Mouse (Mus musculus): ENCODE results near the gene Wipi2. TPM values are rescaled to one million over a fixed set of nuclear protein-coding genes. Genes with fewer than 3 reads are reported as not detected.

Gene Wipi2
- total and polyA plus RNA-seq, 3 experiments = 38.6 to 74.7 (median 53.6) TPM

DNA sequence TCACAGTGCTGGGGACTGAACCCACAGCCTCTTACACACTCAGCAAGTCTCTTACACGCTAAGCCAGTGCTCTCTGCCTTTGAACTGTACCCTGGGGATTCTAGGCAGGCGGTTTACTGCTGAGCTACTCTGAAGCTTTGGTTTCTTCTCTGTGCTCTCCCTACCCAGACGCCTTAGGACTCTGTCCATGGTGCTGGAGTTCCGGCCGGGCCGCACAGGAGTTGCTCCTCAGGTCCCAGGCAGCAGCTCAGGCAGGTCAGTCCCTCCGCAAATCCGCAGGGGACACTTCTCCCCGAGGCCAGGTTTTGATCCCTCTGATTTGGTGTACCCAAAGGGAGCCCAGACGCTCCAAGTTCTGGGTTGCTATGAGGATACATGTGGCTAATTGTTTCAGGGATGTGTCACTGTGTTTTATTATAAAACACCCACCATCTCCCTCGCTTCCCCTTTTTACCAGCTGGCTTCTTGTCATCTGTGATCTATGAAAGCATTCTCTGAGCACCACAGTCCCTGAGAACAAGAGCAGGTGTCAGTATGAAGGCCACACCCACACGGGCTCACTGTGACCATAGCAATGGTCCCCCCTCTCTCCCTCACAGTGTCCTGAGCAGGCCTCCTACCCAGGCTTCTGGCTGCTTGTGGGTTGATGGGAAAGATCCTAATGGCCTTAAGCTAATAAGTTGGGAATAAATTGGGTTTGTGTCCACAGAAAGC, 67.3 kb downstream of the Wipi2 start:
- Histone ChIP-seq H3K9ac (ENCODE audit: control insufficient read depth, low read depth, low read length, poor library complexity, severe bottlenecking) (no peak overlapping the region), H3K9me3 (replicated peaks; ENCODE audit: insufficient read depth, low read length) (no peaks in the 10 kb centered on the region), H3K36me3 (ENCODE audit: control insufficient read depth in 1 of 2, insufficient read depth in 2 of 2, low read length in 2 of 2) (no peaks in the 10 kb centered on the region), H3K79me2 (ENCODE audit: control insufficient read depth, insufficient read depth, low read length, poor library complexity) (no peaks in the 10 kb centered on the region), H3K4me1 (ENCODE audit: control insufficient read depth in 1 of 2, insufficient read depth in 2 of 2, low read length in 2 of 2) (no peaks in the 10 kb centered on the region), H3K4me3 (ENCODE audit: control insufficient read depth in 1 of 2, insufficient read depth in 1 of 2, low read depth in 2 of 2, low read length in 2 of 2) (no peak overlapping the region), H3K27ac (ENCODE audit: control insufficient read depth, low read depth, low read length) (no peak overlapping the region), H3K27me3 (ENCODE audit: control insufficient read depth in 1 of 2, insufficient read depth in 2 of 2, low read length in 2 of 2) (peaks cover 0 to 2% of the 10 kb centered on the region in 2 experiments; a peak in 2 of 4 replicates)
- TF ChIP-seq SIN3A (IDR thresholded peaks at IDR 0.05; ENCODE audit: low read length) = 0 out of 2 replicates have a peak, but pooled peaks have one; percentile 31
- TF ChIP-seq ZMIZ1 (IDR thresholded peaks at IDR 0.05; ENCODE audit: low read depth, low read length) = no peak
- peak; percentile 62 for DNase-seq (ENCODE audit: low read depth, low spot score)

DNA sequence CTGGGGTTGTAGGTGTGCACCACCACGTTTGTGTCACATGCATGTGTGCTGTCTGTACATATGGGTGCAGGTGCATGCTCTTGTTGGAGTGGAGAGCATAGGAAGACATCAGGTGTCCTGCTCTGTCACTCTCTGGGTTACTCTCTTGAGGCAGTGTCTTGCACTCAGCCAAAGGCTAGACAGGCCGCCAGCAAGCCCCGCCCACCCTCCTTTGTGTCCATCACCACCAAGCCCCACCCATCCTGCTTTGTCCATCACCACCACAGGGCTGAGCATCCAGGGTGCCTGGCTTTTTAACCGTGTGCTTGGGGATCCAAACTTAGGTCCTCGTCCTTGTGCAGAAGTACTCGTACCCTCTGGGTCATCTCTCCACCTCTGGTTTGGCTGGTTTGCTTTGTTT, 68.8 kb downstream of the Wipi2 start:
- no peaks in the 10 kb centered on the region; a peak in 1 of 4 replicates for H3K27me3 ChIP-seq (ENCODE audit: control insufficient read depth in 1 of 2, insufficient read depth in 2 of 2, low read length in 2 of 2)
- no peaks in the 10 kb centered on the region for H3K79me2 ChIP-seq (ENCODE audit: control insufficient read depth, insufficient read depth, low read length, poor library complexity)
- H3K36me3 ChIP-seq (ENCODE audit: control insufficient read depth in 1 of 2, insufficient read depth in 2 of 2, low read length in 2 of 2) = no peaks in the 10 kb centered on the region
- TF ChIP-seq POLR2AphosphoS2 (IDR thresholded peaks at IDR 0.05; ENCODE audit: low read length) (no peak), SIN3A (IDR thresholded peaks at IDR 0.05; ENCODE audit: low read length) (no peak), MXI1 (IDR thresholded peaks at IDR 0.05; ENCODE audit: low read depth, low read length) (no peak), KAT2A (conservative IDR thresholded peaks at IDR 0.05; ENCODE audit: low read depth, low read length) (no peak), TAL1 (IDR thresholded peaks at IDR 0.05; ENCODE audit: low read length) (no peak), UBTF (IDR thresholded peaks at IDR 0.05; ENCODE audit: borderline replicate concordance, insufficient read depth, low read depth, low read length) (no peak), MAFK (IDR thresholded peaks at IDR 0.05; ENCODE audit: borderline replicate concordance, low read depth, low read length) (no peak), MYC (IDR thresholded peaks at IDR 0.05; ENCODE audit: low read depth, low read length) (no peak), CHD1 (IDR thresholded peaks at IDR 0.05; ENCODE audit: low read depth, low read length) (no peak), MYB (IDR thresholded peaks at IDR 0.05; ENCODE audit: low read depth, low read length) (no peak), ETS1 (IDR thresholded peaks at IDR 0.05; ENCODE audit: low read depth, low read length) (no peak), TBP (IDR thresholded peaks at IDR 0.05; ENCODE audit: low read depth, low read length) (no peak), ZNF384 (IDR thresholded peaks at IDR 0.05; ENCODE audit: low read depth, low read length) (no peak), NELFE (IDR thresholded peaks at IDR 0.05; ENCODE audit: low read depth, low read length) (no peak), CHD2 (IDR thresholded peaks at IDR 0.05; ENCODE audit: low read length) (no peak), HCFC1 (IDR thresholded peaks at IDR 0.05; ENCODE audit: low read depth, low read length) (no peak), TCF12 (IDR thresholded peaks at IDR 0.05; ENCODE audit: low read depth, low read length) (no peak), MAZ (IDR thresholded peaks at IDR 0.05; ENCODE audit: low read depth, low read length) (no peak), EP300 (IDR thresholded peaks at IDR 0.05; ENCODE audit: low read depth in 1 of 2, low read length in 2 of 2) (no peak), CTCF (IDR thresholded peaks at IDR 0.05 in 2 of 3, conservative IDR thresholded peaks at IDR 0.05 in 1 of 3; ENCODE audit: control insufficient read depth in 1 of 3, insufficient read depth in 1 of 3, low read depth in 2 of 3, low read length in 3 of 3, poor library complexity in 1 of 3, severe bottlenecking in 1 of 3) (no peak)
- H3K4me3 ChIP-seq (ENCODE audit: control insufficient read depth in 1 of 2, insufficient read depth in 1 of 2, low read depth in 2 of 2, low read length in 2 of 2) = no peak overlapping the region
- DNase-seq (ENCODE audit: low read depth, low spot score) = no peak
- H3K9me3 ChIP-seq (replicated peaks; ENCODE audit: insufficient read depth, low read length) = no peaks in the 10 kb centered on the region
- H3K4me1 ChIP-seq (ENCODE audit: control insufficient read depth in 1 of 2, insufficient read depth in 2 of 2, low read length in 2 of 2) = no peaks in the 10 kb centered on the region
- H3K9ac ChIP-seq (ENCODE audit: control insufficient read depth, low read depth, low read length, poor library complexity, severe bottlenecking) = no peak overlapping the region
- H3K27ac ChIP-seq (ENCODE audit: control insufficient read depth, low read depth, low read length) = no peak overlapping the region

Data from MEL (cell line).